Mouse (Mus musculus): ENCODE measurements around the gene Rundc1.
"Not testable (repeated sequence)": the region's sequence is repeated elsewhere in the genome, so short reads cannot be mapped to it uniquely, and the experiment has no call there.

The Rundc1 gene

GRCm38 (mm10) chr11:101462583-101463440 lies 37.9 kb downstream of the Rundc1 start:
- in situ Hi-C loops (cut with MboI; ENCODE audit: low pct_unique_long_range_greater_than_20kb in 1 of 2, low sequenced_read_pairs in 2 of 2, unreplicated experiment in 1 of 2) = no loop called here

- in situ Hi-C loops (cut with MboI; ENCODE audit: low pct_unique_long_range_greater_than_20kb in 1 of 2, low sequenced_read_pairs in 2 of 2, unreplicated experiment in 1 of 2) = no loop called here
Measured at GRCm38 (mm10) chr11:101464211-101465100, 39.6 kb downstream of the Rundc1 start, which contains the start of gene Rnd2. Gene Rnd2, plus strand, starts transcription at chr11:101464999.

GRCm38 (mm10) chr11:101465101-101465868 lies 40.4 kb downstream of the Rundc1 start:
- in situ Hi-C loops (cut with MboI; ENCODE audit: low pct_unique_long_range_greater_than_20kb in 1 of 2, low sequenced_read_pairs in 2 of 2, unreplicated experiment in 1 of 2) = no loop called here

GRCm38 (mm10) chr11:101465869-101466551 lies 41.1 kb downstream of the Rundc1 start, which contains the start of gene Vat1:
Gene Vat1, minus strand, starts transcription at chr11:101466230.
- in situ Hi-C loops (cut with MboI; ENCODE audit: low pct_unique_long_range_greater_than_20kb in 1 of 2, low sequenced_read_pairs in 2 of 2, unreplicated experiment in 1 of 2) = no loop called here

- in situ Hi-C loops (cut with MboI; ENCODE audit: low pct_unique_long_range_greater_than_20kb in 1 of 2, low sequenced_read_pairs in 2 of 2, unreplicated experiment in 1 of 2) = not testable (repeated sequence)
Measured at GRCm38 (mm10) chr11:101466552-101466950, 41.7 kb downstream of the Rundc1 start.

- in situ Hi-C loops (cut with MboI; ENCODE audit: low pct_unique_long_range_greater_than_20kb in 1 of 2, low sequenced_read_pairs in 2 of 2, unreplicated experiment in 1 of 2) = no loop called here
Measured at GRCm38 (mm10) chr11:101467477-101468262, 42.8 kb downstream of the Rundc1 start.

- in situ Hi-C loops (cut with MboI; ENCODE audit: low pct_unique_long_range_greater_than_20kb in 1 of 2, low sequenced_read_pairs in 2 of 2, unreplicated experiment in 1 of 2) = no loop called here
Measured at GRCm38 (mm10) chr11:101468263-101468688, 43.4 kb downstream of the Rundc1 start.

- in situ Hi-C loops (cut with MboI; ENCODE audit: low pct_unique_long_range_greater_than_20kb in 1 of 2, low sequenced_read_pairs in 2 of 2, unreplicated experiment in 1 of 2) = no loop called here
Measured at GRCm38 (mm10) chr11:101468731-101469130, 43.8 kb downstream of the Rundc1 start.

GRCm38 (mm10) chr11:101469155-101469554 lies 44.3 kb downstream of the Rundc1 start:
- in situ Hi-C loops (cut with MboI; ENCODE audit: low pct_unique_long_range_greater_than_20kb in 1 of 2, low sequenced_read_pairs in 2 of 2, unreplicated experiment in 1 of 2) = no loop called here

GRCm38 (mm10) chr11:101470206-101470605 lies 45.3 kb downstream of the Rundc1 start:
- in situ Hi-C loops (cut with MboI; ENCODE audit: low pct_unique_long_range_greater_than_20kb in 1 of 2, low sequenced_read_pairs in 2 of 2, unreplicated experiment in 1 of 2) = no loop called here

- in situ Hi-C loops (cut with MboI; ENCODE audit: low pct_unique_long_range_greater_than_20kb in 1 of 2, low sequenced_read_pairs in 2 of 2, unreplicated experiment in 1 of 2) = no loop called here
Measured at GRCm38 (mm10) chr11:101471926-101472325, 47.0 kb downstream of the Rundc1 start.

GRCm38 (mm10) chr11:101472336-101472735 lies 47.5 kb downstream of the Rundc1 start:
- in situ Hi-C loops (cut with MboI; ENCODE audit: low pct_unique_long_range_greater_than_20kb in 1 of 2, low sequenced_read_pairs in 2 of 2, unreplicated experiment in 1 of 2) = no loop called here

- in situ Hi-C loops (cut with MboI; ENCODE audit: low pct_unique_long_range_greater_than_20kb in 1 of 2, low sequenced_read_pairs in 2 of 2, unreplicated experiment in 1 of 2) = not testable (repeated sequence)
Measured at GRCm38 (mm10) chr11:101473686-101474085, 48.8 kb downstream of the Rundc1 start.

GRCm38 (mm10) chr11:101474298-101474697 lies 49.4 kb downstream of the Rundc1 start:
- in situ Hi-C loops (cut with MboI; ENCODE audit: low pct_unique_long_range_greater_than_20kb in 1 of 2, low sequenced_read_pairs in 2 of 2, unreplicated experiment in 1 of 2) = no loop called here

GRCm38 (mm10) chr11:101476361-101476760 lies 51.5 kb downstream of the Rundc1 start:
- in situ Hi-C loops (cut with MboI; ENCODE audit: low pct_unique_long_range_greater_than_20kb in 1 of 2, low sequenced_read_pairs in 2 of 2, unreplicated experiment in 1 of 2) = not testable (repeated sequence)

GRCm38 (mm10) chr11:101477194-101477551 lies 52.3 kb downstream of the Rundc1 start:
- in situ Hi-C loops (cut with MboI; ENCODE audit: low pct_unique_long_range_greater_than_20kb in 1 of 2, low sequenced_read_pairs in 2 of 2, unreplicated experiment in 1 of 2) = no loop called here

- in situ Hi-C loops (cut with MboI; ENCODE audit: low pct_unique_long_range_greater_than_20kb in 1 of 2, low sequenced_read_pairs in 2 of 2, unreplicated experiment in 1 of 2) = no loop called here
Measured at GRCm38 (mm10) chr11:101477552-101478211, 52.8 kb downstream of the Rundc1 start.
